ENCODE assay signal across 34 mouse cellular contexts in genomic region chr1:65183994-65184393, GRCm38 (mm10).
"Had no signal": no experiment of that assay in that cellular context is flagged by ENCODE, and none has a peak within 500 bp of the region (broad histone marks: within the 10 kb centered on the region; RNA-seq: fewer than 3 reads in every experiment).

No protein-coding gene starts in this region.

- DNase-seq: heart, postnatal 10 days; heart, postnatal 36 days; heart, postnatal 4 days; kidney, adult 11 months; kidney, adult 18-20 months; kidney, adult 2 months; kidney, adult 8-10 months; kidney, adult 9 months; kidney, postnatal 10 days; kidney, postnatal 14 days; kidney, postnatal 25 days; kidney, postnatal 36 days; kidney, postnatal 4 days; layer of hippocampus, adult 9-11 months; layer of hippocampus, postnatal 36 days had no signal

- H3K36me3 ChIP-seq: heart, embryonic 10.5 days; heart, embryonic 12.5 days; heart, embryonic 13.5 days; heart, embryonic 15.5 days; hindbrain, embryonic 10.5 days; hindbrain, embryonic 12.5 days; hindbrain, embryonic 13.5 days; hindbrain, embryonic 15.5 days; intestine, embryonic 15.5 days; kidney, embryonic 15.5 days had no signal

- H3K4me3 ChIP-seq: heart, embryonic 10.5 days; heart, embryonic 12.5 days; heart, embryonic 13.5 days; heart, embryonic 15.5 days; hindbrain, embryonic 10.5 days; hindbrain, embryonic 12.5 days; hindbrain, embryonic 13.5 days; hindbrain, embryonic 15.5 days; intestine, embryonic 15.5 days; kidney, embryonic 15.5 days; layer of hippocampus, adult 2 months; left cerebral cortex, adult 2 months had no signal

- H3K9ac ChIP-seq: heart, embryonic 12.5 days; heart, embryonic 13.5 days; heart, embryonic 15.5 days; hindbrain, embryonic 12.5 days; hindbrain, embryonic 13.5 days; hindbrain, embryonic 14.5 days; hindbrain, embryonic 15.5 days; intestine, embryonic 15.5 days; kidney, embryonic 15.5 days had no signal

- ATAC-seq: hindbrain, embryonic 16.5 days; hindbrain, postnatal 0 days; inflammation-experienced regulatory T-cells, adult 6 months; intestine, embryonic 15.5 days; intestine, embryonic 16.5 days; intestine, postnatal 0 days had no signal

- H3K27me3 ChIP-seq: heart, embryonic 12.5 days; heart, embryonic 13.5 days; heart, embryonic 15.5 days; hindbrain, embryonic 12.5 days; hindbrain, embryonic 13.5 days; hindbrain, embryonic 15.5 days; intestine, embryonic 15.5 days; kidney, embryonic 15.5 days had no signal

- H3K9me3 ChIP-seq: heart, embryonic 10.5 days; heart, embryonic 12.5 days; heart, embryonic 13.5 days; heart, embryonic 15.5 days; hindbrain, embryonic 10.5 days; hindbrain, embryonic 12.5 days; hindbrain, embryonic 13.5 days; hindbrain, embryonic 15.5 days; intestine, embryonic 15.5 days; kidney, embryonic 15.5 days had no signal

- H3K4me2 ChIP-seq: heart, embryonic 12.5 days; heart, embryonic 13.5 days; heart, embryonic 15.5 days; hindbrain, embryonic 12.5 days; hindbrain, embryonic 13.5 days; hindbrain, embryonic 14.5 days; hindbrain, embryonic 15.5 days; intestine, embryonic 15.5 days; kidney, embryonic 15.5 days had no signal

- H3K27ac ChIP-seq: heart, embryonic 10.5 days; heart, embryonic 13.5 days; heart, embryonic 15.5 days; hindbrain, embryonic 10.5 days; hindbrain, embryonic 12.5 days; hindbrain, embryonic 13.5 days; hindbrain, embryonic 14.5 days; hindbrain, embryonic 15.5 days; hindbrain, postnatal 0 days; intestine, embryonic 15.5 days; kidney, embryonic 15.5 days; kidney, postnatal 0 days; layer of hippocampus, adult 2 months; left cerebral cortex, adult 2 months had no signal
